Mouse (Mus musculus): ENCODE data around the gene Megf11.

- no peak for TF ChIP-seq TBP (IDR thresholded peaks at IDR 0.05; ENCODE audit: low read depth, low read length)
- TF ChIP-seq HCFC1 (IDR thresholded peaks at IDR 0.05; ENCODE audit: low read depth, low read length): no peak
- TF ChIP-seq SMC3 (IDR thresholded peaks at IDR 0.05; ENCODE audit: low read depth, low read length): no peak
- no peak for TF ChIP-seq POLR2A (IDR thresholded peaks at IDR 0.05; ENCODE audit: control insufficient read depth in 1 of 2, insufficient read depth in 1 of 2, low read depth in 1 of 2, low read length in 2 of 2, poor library complexity in 1 of 2)
Measured at GRCm38 (mm10) chr9:64454196-64454595, 68.8 kb downstream of the Megf11 start.
